Mouse (Mus musculus): ENCODE measurements around the gene Ccl6. TPM values are rescaled to one million over a fixed set of nuclear protein-coding genes. Genes with fewer than 3 reads are reported as not detected.

Gene Ccl6
- total RNA-seq, 4 experiments from 2014 or later: 0.43 to 51.7 (median 19.3) TPM

DNA sequence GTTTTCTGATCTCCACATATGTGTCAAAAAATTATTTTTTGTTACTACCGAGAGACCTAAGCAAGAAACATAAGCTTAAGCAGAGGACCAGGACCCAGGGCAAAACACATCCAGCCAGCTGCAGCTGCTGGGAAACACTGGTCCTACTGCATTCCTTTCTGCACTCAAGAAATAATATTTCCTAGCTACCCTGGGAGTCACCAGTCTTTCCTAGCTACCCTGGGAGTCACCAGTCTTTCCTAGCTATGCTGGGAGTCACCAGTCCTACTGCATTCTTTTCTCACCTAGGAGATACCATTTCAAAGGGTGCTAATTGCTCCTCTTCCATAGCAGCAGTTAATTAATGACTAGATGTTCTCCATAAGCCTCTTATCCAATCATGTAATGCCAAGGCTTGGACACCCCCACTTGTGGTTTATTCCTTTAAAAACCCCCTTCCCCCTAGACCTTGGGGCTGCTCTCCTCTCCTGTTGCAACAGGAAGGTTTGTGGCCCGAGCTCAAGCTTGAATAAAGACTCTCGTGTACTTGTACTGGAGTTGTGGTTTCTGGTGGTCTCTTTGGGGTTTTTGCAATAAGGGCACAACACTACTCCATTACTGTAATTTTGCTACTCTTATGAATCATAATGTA, 5.4 kb upstream of the Ccl6 start:
- no peak for DNase-seq (ENCODE audit: low spot score in 2 of 2)

DNA sequence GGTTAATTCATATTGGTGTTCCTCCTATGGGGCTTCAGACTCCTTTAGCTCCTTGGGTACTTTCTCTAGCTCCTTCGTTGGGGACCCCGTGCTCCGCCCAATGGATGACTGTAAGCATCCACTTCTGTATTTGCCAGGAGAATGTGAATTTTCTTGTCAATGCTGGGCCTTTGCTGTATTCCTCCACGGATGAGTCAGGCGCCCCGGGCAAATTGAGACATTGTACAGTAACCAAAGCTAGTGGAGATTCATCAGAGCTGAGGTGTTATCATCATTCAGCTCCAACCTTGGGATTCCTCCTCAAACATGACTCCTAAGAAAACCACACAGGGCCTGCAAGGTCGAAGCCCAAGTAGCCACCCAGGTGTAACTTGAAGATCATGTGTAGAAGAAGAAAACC, 4.9 kb upstream of the Ccl6 start:
- no peak for DNase-seq (ENCODE audit: low spot score in 2 of 2)

DNA sequence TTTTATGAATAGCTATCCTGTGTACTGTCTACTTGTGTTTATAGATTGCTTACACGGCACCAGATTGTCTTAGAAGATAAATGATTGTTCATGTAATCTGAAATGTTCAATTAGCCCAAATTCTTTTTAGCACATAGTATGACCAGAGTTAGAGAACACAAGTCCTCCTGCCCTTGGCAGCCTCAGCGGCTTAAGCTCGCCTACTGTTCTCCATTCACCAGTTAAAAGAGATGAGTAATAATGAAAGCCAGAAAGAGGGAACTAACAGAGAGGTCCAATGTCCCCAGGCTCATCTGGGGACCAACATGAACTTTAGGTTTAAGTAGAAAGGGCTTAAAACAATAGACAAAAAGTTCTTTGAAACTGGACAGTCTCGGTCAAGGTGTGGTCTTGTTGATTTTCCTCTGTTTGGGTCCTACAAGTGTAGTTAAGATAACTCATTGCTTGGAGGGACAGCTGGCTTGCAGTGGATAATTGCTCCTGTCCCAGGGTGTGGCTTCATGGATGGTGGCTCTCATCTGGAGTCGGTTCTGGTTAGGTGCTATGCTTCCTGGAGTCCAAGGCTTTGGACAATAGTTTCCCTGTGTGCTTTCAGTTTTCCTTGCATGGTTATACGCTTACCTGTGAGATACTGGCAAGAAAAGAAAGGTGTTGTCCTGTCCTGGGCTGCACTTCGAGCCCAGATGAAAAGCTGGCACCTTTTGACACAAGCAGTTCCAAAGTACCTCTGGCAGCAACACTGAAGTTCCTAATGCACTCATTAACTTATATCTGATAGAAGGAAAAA, 3.0 kb upstream of the Ccl6 start:
- DNase-seq (ENCODE audit: low spot score in 2 of 2): no peak

DNA sequence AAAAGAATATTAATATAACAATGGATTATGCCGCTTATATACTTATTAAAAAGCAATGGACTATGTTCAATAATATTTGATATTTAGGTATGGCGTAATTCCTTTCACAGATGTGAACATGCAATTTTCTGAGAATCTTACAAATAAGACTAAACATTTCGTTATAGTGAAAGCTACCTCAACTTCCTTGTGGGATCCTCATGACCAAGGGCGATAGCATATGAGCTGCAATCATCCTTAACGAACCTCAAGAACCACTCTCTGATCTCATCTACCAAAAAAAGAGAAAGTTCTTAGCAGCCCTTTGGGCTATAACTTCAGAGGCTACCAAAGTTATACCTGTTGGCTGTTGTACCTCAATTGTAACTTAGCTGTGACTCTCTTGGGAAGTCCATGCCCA, 566 bp upstream of the Ccl6 start:
- DNase-seq (ENCODE audit: low spot score in 2 of 2): no peak

DNA sequence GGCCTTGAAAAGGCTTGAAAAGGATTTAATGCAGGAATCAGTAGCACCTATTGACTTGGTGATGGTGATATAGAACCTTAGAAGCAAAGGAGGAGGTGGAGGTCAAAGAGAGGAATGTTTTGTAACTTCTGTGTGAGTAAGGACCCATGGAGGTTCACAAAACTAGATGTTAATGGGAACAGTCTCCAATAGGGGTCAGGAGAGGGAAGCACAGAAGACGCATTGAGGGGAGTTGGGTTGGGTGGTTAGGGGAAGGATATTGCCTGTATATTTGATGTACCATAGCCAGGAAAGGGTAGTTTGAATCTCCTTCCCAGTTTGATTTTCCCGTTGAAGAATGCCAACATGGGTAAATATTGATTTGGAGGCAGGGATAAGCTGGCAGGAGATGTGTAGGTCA, 8.7 kb downstream of the Ccl6 start:
- DNase-seq (ENCODE audit: low spot score in 2 of 2): no peak

DNA sequence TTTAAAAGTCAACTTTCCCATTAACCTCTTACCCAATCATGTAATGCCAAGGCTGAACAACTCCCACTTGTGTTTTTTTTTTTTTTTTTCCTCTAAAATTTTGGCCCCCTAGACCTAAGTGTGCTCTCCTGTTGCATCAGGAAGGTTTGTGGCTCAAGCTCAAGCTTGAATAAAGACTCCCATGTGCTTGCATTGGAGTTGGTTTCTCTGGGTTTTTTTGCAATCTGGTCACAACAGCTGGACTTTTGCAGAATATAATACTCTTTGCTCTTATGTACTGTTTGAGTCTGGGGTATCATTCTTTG, 9.5 kb downstream of the Ccl6 start:
- DNase-seq (ENCODE audit: low spot score in 2 of 2): no peak

DNA sequence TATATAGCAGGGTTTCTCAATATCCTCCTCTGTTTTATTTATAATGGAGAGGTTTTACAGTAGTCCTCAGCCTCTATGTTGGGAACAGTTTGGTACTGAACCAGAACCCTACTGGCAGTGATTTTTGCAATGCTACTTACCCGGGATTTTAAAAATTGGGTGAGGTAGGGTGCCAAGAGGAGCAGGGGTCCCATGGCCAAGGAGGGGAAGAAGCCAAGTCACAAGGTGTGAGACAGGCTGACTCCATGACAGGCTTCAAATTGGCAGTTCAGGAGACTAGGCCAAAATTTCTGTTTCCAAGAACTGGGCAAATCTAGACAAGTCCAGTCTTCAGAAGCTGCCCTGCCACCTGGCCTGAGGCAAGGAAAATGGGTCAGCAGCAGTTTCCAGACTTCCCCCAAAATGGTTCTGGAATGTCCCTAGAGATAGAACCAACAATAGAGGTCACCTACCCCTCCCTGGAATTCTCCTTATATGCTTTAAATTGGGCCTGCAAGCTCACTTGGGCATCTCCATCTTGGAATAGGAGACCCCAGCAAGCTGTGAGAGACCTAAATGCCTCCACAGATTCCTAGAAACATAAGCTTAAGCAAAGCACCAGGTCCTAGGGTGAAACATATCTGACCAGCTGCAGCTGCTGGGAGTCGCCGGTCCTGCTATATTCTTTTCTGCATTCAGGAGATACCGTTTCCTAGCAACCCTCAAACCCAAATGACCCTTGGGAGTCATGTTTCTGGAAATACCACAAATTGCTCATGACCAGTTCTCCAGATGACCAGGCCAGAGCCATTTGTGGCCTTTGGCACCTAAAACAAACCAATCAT, 10.0 kb downstream of the Ccl6 start:
- no peak for DNase-seq (ENCODE audit: low spot score in 2 of 2)

DNA sequence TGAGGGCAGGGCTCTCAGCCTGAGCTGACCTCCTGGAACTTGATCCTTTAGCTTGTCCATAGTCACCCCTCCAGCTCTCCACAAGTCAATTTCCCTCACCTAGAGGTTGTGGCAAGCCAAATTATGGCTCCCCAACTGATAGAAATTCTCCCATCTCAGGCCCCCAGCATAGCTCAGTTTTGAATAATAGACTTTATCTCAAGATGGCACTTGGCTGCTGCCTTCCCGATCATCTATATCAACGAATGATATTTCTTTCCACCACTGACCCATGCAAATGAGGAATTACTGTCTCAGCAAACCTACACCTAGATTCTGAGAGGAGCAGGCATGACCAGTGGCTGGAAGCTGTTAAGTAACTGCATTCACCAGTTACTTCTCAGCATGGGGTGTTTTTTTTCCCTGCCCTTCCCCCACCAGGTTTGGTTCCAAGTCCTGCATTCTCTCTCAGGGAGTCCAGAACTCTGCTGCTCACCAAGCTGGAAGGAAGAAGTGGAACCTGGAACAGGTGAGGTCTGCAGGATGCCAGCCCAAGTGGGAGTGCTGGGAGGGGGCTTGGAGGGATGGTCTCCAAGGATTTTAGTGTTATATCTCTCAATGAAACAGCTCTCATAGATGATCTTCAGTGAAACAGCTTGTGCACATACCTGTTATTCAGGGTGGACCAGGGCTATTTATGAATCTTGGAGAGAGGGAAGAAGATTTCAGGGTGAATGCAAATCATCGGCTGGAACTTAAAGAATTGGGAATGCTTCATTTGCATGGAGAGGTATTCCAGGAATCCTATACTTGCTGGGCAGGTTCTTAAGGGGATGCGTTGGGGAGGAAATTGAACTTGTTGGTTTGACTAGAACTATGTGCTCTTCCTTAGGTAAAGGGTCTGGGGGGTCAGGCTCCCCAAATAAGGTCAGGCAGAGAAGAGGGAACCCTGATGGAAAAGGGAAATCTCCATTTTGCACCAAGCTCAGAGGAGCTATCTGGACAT, 11.0 kb downstream of the Ccl6 start:
- DNase-seq (ENCODE audit: low spot score in 2 of 2): no peak

DNA sequence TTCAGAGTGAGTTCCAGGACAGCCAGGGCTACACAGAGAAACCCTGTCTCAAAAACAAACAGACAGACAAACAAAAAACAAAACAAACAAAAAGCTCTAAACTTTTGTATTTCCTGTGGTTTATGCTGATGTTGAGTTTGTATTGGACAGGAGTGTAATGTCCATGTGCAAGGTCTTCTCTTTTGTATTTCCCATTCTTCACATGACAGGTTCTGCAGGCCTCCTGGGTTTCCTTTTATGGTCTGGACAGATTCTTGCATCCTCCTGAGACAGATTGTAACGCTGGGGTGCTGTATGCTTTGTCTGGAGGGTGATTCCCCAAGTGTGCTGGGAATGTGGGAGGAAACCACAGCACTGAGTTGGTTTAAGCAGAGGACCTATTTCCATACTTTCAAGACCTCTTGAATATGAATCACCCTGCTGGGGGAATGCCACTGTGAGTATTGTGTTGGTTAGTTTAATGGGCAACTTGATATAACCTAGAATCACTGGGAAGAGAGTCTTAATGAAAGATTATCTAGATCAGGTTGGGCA, 12.1 kb downstream of the Ccl6 start:
- DNase-seq (ENCODE audit: low spot score in 2 of 2): no peak

DNA sequence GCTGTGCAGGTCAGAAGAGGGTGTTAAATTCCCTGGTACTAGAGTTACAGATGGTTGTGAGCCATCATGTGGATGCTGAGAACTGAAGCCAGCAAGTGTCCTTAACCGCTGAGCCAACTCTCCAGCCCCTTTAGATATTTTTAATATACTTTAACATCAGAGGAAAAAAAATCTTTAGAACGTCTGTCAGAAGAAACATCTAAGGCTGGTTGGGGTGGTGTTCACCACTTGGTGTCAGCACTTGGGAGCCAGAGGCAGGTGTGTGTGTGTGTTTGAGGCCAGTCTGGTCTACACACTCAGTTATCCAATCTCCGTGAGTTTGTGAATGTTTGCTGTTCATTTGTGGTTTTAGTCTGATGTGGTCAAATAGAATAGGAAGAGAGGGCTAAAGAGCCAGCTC, 13.9 kb downstream of the Ccl6 start:
- no peak for DNase-seq (ENCODE audit: low spot score in 2 of 2)

DNA sequence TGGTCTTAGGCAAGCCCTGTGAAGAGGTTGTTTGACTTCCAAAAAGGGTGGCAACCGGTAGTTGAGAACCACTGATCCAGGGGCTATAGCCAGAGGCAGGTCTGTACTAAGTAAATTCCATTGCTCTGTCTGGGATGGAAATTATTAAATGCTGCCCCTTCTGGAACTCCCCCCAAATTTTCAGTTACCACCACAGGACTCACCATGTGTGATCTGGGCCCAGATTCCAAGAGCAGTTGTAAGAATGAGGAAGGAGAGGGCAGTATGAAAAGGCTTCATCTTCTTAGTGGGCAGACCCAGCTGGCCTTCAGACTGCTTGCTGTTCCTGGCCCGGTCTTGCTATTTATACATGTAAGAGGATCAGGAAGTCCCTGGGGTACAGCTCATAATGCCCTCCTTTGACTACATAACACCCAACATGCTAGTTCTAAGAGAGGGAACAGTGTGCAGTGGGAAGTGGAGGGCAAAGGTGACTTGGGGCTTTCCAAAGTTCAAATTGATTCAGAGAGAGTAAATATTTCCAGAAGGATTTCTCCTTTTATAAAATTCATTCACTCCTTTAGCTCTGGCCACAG, 14.6 kb downstream of the Ccl6 start, which contains the start of gene Ccl9:
Ccl9 (minus strand) TSS at position 451 of the 575 bp plus-strand sequence.
- DNase-seq (ENCODE audit: low spot score in 2 of 2): no peak

DNA sequence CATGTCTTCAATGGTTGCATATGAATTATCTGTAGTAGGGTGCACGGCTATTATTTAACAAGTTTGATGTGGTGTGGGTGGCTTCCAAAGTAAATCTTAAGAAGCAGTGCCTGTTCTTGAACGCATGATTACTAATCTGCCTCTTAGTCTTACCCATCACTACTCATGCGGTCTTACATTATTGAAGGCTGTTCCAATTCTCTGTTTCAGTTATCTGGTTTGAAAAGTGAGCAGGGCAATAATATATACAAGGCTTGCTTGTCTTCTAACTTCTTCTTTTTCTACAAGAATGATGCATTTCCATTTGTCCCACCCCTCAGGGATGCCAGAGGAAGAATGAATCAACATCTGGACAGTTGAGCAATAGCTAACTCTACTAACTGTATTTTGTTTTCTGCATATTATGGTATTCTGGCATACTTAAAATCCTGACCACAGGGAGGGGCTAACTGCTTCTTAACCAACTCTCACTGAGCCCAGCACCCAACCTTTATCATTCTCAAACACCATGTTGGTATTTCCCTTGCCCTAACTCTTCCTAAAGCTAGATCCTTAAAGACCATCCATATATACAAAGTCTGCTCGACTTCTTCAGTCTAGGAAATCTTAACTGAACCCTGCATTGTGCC, 15.8 kb downstream of the Ccl6 start:
- DNase-seq (ENCODE audit: low spot score in 2 of 2): no peak

DNA sequence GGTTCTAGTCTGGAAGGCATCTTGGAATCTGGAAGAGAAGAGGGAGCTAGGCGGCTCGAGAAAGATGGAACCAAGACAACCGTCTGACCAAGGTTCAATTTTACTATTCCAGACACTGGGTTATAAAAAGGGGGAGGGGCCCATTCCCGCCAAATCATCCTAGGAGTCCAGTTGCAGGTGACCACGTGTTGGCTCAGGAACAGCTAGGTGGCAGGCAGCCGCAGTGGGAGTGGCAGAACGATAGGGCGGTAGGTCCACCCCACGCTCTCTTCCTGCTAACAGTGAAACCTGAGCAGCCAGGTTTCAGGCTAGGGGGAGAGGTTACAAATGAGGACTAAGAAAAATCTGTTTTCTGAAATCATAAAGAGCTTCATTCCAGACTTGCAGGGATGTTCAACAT, 20.1 kb downstream of the Ccl6 start:
- no peak for DNase-seq (ENCODE audit: low spot score in 2 of 2)

DNA sequence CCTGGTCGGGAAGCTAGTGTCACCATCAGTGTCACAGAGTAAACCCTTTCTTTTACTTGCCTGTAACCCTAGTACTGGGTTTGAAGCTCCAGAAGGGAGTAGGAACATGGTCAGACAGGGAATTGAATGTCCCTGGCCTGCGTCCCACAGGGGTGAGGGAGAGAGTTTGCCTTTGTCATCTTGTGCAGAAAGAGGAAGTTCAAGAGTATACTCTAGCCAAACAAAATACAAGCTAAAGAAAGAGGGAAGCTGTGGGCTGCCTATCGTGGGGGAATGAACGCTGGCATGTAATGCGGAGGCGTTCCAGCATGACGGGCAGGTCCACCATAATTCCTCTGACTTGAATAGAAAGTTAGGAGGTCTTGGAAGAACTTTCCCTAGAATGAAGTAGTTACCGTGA, 20.7 kb downstream of the Ccl6 start:
- DNase-seq (ENCODE audit: low spot score in 2 of 2): no peak

DNA sequence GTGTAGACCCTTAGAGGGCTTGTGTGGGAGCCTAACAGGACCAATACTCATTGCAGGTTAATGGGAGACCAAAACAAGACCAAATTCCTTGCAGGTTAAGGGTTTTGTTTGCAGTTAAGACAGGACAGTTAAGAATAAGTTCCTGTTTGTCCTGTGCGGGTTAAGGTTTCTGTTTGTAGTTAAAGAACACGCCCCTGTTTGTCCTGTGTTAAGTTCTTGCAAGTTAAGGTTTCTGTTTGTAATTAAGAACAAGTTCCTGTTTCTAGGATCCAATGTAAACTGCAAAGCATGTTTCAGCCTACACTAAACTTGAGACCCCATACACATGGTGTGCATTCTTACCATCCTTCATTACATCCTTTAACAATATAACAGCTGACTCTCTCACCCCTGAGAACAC, 22.7 kb downstream of the Ccl6 start:
- DNase-seq (ENCODE audit: low spot score in 2 of 2): no peak

DNA sequence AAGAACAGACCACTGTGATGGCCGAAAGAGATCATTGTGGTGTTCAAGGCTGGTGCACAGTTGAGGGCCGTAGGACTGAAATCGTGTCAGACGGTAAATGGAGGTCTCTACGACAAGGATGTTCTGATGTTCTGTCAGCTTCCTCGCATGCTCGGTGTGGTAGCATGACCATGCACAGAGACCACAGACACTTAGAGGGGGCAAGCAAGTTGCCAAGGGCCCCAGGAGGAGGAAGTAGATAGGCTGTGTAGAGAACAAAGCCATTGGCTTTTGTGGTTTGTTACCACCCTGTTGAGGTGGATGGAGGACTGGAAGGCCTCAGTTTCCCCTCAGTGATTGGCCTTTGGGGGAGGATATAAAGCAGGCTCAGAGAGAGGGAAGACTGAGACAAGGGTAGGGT, 23.6 kb downstream of the Ccl6 start:
- DNase-seq (ENCODE audit: low spot score in 2 of 2): no peak

DNA sequence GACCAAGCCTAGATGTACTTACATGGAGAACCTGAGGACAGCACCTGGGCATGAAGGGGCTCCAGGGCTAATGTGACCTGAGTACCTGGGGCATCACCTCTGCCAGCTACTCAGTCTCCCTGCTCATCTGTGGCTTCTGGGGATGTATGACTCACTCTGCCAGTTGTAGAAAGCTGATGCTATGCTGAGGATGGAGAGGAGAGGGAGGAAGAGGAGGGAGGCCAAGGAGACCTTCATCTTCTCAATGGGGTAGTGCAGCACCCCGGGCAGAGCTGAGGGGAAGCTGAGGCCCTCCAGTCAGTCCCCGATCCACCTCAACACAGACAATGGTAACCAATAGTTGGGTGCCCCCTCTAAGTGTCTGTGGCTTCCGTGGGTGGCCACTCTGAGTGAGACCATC, 24.1 kb downstream of the Ccl6 start:
- no peak for DNase-seq (ENCODE audit: low spot score in 2 of 2)

DNA sequence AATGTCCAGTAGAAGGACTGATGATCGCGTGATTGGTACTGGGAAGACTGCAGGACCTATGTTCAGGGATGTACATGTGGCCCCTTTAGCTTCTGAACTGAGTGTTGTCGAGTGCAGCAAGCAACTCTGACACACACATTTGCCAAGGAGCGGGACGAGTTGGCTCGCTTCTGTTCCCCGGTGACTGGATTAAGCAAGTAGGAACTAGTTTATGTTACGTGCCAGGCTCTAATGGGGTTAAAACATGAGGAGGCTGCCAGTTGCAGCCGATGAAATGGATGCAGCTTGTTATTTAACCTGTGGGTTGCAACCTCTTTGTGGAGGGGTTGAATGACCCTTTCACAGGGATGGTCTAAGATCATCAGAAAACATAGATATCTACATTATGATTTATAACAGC, 24.8 kb downstream of the Ccl6 start:
- DNase-seq (ENCODE audit: low spot score in 2 of 2): no peak

DNA sequence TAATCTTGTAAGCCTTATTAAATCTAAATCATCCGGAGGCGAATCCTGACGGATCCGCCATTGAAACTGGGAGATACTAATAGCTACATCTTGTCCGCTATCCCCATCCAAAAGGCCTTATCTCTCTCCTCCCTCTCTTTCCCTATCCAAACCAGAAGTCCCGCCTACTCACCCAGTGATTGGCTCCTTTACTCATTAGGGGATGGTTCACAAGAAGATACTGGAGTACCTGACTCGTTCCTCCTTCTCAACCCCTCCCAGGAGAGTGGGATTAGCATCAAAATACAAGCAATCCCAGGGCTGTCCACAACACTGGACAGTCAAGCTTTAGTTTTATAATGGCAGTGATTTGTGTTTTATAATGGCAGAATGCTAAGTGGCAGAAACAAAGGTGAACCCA, 25.6 kb downstream of the Ccl6 start:
- DNase-seq (ENCODE audit: low spot score in 2 of 2): no peak

DNA sequence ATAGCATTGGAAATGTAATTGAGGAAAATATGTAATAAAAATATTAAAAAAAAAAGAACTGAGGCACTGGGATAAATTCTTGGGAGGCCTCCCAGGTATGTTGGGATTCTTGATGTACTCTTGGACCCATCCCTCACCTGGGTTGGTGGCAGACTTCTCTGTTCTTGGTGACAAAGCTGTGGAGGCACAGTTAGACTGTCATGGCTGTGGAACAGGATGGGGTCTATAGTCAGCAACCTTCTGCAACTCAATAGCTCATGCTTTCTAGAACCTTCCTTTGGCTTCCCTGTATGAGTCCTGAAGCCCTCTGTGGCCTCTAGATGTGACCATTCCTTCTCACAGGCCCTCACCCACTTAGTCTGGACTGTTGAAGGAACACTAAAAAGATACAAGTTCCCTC, 26.3 kb downstream of the Ccl6 start:
- DNase-seq (ENCODE audit: low spot score in 2 of 2): no peak
